Mouse (Mus musculus): ENCODE data around the gene Impg1.
"Not testable (repeated sequence)": the region's sequence is repeated elsewhere in the genome, so short reads cannot be mapped to it uniquely, and the experiment has no call there.

The Impg1 gene

DNA sequence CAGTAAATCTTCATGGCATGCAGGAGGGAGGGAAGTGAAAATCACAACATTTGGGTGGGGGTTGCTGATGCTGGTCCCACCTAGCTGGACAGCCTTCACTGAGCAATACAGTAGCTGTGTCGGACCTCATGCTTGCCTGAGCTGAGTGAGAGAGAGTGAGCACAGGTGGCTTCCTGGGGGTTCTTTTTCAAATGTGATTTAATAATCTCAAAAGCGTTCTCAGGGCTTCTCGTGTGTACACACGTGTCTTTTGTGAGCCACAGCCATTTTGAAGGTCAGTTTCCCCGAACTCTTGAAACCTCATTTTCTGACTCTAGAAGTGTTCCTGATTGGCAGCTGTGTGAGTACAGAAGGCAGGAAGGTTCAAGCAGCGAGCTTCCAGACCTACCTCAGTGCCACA is 122.8 kb downstream of the Impg1 start:
- no peak for DNase-seq

DNA sequence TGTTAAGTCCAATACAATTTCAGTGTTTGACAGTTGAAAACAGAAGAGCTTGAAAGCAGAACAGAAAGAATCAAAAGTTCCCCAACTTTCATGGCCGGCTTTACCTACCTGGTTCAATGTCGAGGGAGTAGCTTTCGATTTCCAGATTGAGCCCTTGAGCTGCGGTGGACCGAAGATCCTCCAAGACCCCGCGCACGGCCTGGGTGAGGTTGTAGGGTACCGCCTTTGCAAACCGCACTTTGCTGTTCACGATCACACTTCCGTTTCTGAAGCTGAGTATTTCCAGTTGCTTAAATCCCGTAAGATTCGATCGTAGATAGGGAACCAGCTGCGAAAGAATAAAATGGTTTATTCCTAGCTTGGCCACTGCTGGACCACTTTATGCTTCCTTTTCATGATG is 123.5 kb downstream of the Impg1 start:
- no peak for DNase-seq

DNA sequence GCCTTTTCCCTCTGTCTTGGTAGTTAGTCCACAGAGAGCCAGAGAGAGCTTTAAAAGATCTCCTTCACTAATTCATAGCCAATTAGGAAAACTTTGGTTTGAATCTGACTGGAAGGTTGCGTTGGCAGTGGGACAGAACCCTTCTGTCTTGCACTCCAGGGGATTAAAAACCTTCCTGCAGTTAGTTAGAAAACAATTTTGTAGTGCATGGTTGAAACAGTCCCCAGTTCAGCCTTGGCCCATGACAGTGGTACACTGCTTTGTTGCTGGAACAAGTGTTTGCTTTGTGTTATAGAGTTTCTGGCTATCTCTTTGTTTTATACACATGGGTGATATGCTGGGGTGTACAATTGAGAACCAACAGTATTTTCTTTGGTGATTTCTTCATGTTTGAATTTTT is 124.4 kb downstream of the Impg1 start:
- no peak for DNase-seq

DNA sequence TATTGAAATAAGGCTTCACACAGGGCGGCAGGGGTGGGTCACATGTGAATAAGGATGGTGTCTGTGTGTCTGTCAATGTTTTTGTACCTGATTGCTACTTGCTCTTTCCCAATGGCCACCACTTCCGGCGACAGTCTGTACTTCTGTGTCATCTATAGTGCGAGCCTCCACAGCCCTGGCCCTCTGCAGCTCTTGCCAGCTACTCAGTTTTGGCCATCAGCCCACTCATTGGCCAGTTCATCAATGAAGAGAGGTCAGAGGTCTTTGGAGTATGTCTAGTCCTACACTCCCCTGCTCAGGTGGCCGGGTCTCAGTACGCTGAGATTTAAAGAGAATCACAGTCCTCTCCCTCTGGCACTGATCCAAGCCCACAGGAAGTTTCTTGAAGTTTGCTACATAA is 127.3 kb downstream of the Impg1 start:
- DNase-seq, result no peak

DNA sequence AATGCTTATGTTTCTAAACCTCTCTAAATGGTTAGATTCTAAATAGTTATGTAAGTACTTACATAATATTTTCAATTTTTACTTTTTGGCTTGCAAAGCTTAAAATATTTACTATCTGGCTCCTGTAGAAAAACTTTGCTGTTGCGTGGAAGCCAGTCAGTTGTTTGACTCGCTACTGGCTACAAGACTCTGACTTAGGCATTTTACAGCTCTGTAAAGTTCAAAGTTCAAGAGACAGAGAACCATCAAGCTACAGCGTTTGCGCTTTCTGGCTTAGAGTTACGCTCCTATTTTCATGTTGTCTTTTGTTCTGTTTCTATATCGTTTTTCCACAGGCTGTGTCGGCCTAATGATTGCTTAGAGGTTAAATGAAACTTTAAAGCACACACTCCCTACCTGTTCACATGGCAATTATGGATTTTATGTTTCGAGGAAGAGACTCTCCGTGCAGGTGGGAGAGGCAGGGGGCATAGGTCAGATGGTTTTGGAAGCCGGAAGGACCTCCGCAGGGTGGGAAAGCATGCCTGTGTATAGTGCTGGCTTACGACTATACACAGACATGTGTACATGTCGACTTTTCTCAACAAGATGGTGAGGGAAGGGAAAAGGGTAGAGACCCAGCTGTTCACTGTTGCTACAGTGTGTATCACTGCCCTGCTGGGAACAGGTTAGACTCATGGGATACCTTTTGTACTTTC is 129.5 kb downstream of the Impg1 start:
- no peak for DNase-seq

DNA sequence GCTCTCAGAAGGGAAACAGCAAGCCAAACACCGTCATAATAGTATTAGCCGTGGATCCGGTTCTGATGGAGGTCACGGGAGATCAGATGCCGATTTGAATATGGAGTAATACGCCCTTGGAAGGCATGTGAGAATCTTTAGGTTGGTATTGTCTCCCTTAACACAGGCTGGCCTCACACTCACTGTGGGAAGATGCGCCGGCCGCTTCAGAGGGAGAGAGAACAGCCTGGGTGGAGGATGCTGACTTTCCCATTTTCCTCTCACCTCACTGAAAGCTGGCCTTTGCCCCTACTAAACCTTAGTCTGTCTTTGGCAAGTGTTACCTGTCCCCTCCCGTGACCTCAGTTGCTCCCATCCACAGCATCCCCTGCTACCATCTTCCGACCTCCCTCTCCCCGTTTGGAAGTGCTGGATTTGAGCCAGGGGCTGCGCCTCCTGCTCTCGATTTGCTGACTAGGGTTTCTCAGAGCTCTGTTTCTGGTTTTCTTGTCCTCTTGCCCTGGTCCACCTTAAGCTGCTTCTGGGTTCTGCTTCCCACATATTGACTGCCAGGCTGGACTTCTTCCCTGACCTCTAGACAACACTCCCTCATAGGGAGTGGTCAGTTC is 131.2 kb downstream of the Impg1 start:
- no peak for DNase-seq

DNA sequence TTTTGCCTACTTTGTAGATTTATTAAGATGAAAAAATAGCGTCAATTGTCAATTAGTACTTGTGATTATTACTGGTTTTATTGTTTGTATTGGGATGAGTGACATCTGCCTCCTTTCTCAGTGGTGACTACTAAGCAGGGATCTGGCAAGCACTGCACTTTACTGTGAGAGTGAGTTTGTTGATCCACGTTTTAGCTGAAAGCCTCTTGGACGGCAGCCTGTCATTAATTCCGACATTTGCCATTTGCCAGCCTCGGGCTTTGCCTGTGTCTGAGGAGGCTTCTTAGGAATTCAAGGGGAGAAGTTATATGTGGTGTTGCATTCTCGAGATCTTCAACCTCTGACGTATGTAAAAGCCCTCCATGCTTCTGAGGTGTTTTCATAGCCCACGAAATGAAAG is 131.8 kb downstream of the Impg1 start:
- DNase-seq, result no peak

DNA sequence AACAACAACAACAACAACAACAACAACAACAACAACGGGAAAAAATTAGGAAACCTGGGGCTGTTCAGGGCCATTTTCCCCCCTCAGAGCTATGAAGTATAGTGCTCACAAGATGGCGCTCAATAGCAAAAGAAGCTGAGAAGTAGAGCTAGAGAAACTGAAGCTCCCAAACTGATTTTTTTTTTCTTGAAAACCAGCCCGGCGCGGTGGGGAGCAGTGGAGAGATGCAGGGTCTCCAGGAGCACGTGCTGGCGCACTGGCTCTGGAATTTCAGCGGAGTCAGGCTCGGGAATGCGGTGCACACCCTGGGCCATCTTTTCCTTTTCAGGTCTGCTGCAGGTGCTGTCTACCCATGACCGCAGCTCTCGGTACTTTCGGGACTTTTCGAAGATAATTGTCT is 133.1 kb downstream of the Impg1 start:
- DNase-seq, result peak; percentile 83

DNA sequence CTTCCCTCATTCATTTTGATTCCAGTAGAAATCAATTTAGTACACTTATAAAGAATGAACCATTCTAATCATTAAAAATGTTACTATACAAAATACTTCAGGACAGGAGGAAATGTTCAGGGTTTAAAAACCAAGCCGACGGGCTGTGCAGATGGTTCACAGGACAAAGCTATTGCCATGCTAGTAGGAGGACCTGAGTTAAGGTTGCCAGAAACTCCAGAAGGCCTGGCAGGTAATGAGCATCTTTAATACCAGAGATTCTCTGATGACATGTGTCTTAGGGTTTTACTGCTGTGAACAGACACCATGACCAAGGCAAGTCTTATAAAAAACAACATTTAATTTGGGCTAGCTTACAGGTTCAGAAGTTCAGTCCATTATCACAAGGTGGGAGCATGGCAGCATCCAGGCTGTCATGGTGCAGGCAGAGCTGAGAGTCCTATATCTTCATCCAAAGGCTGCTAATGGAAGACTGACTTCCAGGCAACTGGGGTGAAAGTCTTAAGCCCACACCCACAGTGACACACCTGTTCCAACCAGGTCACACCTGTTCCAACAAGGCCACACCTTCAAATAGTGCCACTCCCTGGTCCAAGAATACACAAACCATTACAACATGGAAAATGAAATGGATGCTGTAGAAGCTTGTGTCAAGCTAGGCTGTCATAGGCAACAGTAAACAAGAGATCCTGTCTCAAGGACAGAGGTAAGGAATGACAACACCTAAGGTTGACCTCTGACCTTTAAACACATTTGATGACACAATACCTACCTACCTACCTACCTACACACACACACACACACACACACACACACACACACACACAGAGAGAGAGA is 144.0 kb downstream of the Impg1 start:
- not testable (repeated sequence) for DNase-seq

DNA sequence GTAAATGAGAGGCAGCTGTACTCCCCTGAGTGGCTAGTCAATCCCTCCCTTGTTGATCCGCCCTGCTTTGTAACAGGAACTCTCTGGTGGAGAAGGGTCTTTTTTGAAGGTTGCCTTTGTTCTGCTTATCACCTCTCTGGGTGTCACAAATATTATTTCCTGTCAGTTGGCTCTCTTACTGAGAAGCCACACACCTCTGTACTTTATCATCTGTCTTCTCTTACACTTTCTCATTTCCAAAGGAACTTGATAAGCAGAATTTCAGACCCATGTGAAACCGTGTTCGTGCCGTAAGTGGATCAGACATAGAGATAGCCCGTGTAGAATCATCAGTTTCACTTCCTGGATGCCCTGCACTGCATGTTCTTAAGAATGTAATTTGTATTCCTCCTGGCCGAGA is 147.3 kb downstream of the Impg1 start:
- DNase-seq, result no peak

DNA sequence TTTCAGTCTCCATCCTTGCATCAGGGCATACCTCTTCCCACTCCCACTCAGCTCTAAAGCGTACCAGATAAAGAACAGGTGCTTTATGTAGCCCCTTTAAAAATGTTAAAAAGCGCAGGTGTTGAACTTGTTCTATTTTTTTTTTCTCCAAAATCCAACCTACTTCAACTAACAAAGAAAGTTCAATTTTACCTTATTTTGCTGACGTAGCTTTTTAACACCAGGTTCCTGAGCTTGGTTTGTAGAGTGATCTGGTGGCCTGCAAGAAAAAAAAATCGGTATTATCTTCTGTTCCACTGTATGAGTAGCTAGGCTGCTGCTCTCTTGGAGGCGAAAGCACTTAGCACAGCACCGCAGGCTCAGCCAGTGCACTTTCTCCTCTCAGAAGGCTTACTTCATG is 149.4 kb downstream of the Impg1 start:
- no peak for DNase-seq

DNA sequence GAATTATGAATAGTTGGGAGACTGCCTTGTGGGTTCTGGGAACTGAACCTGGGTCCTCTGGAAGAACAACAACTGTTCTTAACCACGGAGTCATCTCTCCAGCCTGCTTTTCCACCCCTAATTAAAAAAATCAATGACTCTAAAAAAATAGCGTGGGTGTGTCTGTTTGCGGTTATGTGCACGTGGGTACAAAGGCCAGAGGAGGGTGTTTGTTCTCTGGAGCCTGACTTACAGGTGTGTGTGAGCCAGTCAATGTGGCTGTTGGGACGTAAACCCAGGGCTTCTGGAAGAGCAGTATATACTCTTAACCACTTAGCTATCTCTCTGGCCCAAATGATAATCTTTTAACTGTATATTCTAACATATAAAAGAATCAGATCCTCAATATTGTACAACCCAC is 151.7 kb downstream of the Impg1 start:
- DNase-seq, result no peak

DNA sequence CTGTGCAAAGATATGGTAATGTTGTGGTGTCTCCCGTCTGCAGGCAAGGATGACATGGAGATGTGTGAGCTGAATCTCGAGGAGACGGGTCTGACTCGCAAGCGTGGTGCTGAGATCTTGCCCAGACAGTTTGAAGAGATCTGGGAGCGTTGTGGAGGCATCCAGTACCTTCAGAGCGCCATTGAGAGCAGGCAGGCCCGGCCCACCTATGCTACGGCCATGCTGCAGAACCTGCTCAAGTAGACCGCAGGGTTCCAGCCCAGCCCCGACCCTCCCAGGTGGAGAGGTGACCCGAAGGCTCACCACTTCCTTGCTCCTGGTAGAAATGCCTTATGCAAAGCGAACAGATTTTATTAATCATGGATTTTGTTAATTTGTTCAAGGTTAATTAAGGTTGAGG is 157.7 kb downstream of the Impg1 start:
- no peak for DNase-seq

DNA sequence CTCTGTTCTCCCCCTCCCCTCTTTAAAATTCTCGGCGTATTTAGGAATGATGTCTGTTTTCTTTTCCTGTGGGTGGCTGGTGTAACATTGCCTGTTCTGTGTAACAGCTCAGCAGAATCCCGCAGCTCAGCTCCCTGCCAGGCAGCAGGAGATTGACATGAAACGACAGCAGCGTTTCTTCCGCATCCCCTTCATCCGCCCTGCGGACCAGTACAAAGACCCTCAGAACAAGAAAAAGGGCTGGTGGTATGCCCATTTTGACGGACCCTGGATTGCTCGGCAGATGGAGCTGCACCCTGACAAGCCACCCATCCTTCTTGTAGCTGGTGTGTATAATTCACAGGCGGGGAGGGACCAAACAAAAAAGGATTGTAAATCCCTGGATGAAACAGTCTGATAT is 158.4 kb downstream of the Impg1 start:
- DNase-seq, result peak; percentile 36

DNA sequence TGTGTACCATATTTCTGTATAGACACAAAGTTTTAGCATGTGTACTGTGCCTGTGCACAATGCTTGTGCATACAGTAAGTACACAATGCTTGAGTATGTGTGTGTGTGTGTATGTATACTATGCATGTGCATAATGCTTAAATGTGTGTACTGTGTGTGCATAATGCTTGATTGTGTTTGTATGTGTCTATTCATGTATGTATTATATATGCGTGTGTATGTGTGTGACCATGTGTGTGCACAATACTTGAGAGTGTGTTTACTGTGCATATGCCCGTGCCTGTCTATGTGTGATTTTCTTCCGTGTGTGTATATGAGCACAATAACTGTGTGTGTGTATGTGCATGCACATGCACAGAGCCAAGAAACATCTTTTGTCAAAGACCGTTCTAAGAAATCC is 158.9 kb downstream of the Impg1 start:
- DNase-seq, result no peak

DNA sequence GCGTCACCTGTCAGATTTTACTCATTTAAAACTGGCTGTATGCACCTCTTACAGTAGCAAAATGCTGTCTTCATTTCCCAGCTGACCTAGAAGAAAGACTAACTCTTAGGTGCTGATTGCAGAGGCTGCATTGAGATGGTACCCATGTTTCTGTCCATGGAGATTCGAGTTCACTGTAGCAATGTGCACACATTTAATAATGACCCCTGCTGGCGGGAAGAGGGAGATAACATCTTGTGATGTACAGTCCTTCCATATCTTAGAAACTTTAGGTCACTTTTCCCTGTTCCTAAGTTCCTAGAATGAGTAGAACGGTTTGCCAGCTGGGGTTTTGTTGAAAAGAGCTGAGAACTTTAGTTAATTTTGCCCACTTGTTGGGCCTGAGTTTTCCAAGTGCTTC is 161.8 kb downstream of the Impg1 start:
- DNase-seq, result peak; percentile 16

DNA sequence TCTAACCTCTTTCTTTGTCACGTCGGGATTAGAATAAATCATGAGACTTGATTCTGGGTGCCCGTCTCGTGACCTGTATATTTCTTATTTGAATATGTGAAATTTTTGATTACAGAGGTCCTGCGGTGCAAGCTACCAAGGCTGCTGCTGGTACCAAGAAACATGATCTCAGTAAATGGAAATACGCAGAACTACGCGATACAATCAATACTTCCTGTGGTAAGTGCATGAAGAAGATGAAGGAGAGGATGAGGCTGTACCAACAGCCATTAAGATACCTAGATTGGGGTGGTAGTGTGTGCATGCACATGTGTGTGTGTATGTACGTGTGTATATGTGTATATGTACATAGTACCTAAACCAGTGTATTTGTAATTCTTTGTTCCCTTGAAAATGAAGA is 166.2 kb downstream of the Impg1 start:
- DNase-seq, result no peak

DNA sequence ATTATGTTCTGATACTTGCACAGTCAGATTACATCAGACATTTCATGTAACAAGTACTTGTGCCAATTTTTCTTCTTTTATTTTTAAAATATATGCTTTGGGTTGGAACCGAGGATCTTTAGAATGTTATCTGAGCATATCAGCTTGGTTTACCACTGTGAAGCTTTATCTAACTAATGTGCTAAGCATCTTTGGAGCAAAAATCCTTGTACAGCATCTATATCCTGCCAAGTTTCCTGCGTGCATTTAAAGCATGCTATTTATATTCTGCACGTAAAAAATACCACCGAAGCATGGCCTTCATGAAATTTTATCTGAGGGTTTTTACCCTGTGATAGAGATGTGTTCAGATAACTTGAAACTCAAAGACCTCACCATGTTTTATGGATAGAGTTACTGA is 169.2 kb downstream of the Impg1 start:
- no peak for DNase-seq

DNA sequence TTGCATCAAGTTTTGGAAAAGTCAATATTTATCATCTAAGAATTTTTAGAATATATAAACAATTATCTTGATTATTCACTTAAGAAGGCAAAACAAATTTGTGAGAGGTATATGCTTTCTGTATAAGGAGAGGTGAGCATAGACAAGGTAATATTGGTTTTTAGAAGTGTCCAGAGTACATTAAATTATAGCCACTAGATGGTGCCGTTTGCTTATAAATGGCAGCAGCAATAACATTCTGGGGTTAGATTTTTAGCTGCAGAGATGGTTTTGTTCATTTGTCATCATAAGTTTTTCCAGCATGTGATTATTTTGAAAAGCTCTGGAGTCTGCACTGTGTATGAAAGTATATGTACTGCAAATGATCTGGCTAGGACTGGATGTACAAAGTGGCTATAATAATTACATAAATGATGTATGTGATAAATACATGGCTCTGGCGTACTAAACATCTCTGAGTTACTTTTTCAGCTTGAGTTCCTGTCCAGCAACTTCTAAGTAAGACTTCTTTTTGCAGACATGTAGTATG is 172.2 kb downstream of the Impg1 start:
- peak; percentile 60 for DNase-seq

DNA sequence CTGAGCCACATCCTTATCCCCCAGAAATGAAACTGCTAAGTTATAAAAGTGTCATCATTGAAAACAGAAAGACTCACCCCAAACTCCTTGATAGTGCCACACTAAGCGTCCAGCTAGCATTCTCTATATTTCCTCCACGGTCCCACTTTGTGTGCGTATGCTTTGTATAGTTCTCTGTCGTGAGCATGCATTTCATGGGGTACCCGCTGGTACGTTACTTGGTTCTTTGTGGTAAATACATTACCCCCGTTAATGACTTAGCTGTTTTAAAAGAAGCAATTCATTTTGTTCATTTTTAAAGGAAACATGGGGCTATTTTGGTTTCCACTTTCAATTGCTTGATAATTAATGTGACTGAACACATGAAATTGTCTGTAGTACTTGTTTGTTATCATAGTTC is 178.4 kb downstream of the Impg1 start:
- no peak for DNase-seq

DNA sequence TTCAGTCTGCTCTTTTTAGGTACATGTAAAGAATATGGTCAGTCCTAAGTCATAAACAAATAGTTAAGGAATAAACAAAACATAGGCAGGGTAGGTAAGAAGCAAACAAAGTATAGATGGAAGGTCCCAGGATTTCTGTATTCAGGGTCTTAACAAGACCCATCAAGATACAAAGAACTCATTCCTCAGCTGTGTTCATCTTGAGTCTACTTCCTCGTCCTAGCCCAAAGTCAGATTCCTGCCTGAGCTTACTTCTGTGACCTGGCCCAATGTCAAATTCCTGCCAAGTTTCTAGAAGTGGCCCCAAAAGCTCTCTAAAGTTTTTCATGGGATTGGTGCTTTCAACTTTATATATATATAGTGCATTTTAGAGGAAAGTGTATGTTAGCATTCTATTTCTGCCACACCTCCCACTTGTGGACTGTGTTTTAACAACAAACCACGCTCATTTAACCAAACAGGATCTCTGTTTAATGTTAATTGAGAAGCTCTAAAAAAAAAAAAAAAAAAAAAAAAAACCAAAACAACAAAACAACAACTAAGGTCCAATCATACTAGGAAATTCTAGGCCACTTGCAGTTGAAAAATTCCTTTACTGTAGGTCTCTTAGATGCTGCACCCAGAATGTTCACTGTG is 180.6 kb downstream of the Impg1 start:
- no peak for DNase-seq

DNA sequence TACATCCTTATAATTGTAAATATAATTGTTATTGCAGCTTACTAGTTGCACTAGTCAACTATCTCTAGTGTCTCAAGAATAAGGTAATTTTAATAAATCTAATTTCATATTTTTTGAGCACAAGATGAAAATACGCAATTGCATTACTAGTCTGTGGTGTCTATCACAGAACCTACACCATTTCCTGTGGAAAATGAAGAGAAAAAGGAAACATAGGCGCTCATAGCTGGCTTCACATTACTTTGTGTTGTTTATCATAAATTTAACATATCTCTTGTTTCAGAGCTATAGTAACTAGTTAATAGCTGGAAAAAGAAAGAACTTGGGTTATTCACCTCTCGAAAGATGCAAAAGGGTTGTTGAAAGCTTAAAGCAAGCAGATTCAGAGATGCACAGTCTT is 182.9 kb downstream of the Impg1 start:
- DNase-seq, result no peak

DNA sequence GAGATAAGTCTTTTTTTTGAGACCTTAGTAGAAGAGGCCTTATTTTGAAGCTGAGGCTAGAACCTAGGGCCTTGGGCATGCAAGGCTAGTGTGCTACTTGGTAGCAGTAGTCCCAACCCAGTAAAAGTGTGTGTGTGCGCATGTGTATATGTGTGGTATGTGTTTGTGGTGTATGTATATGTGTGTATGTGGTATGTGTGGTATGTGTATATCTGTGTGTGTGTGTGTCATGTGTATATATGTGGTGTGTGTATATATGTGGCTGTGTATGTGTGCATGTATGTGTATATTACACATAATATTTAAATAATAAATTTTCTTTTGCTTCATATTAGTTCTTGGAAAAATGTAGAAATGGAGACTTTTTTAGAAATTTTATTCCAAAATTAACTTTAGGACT is 184.6 kb downstream of the Impg1 start:
- no peak for DNase-seq

DNA sequence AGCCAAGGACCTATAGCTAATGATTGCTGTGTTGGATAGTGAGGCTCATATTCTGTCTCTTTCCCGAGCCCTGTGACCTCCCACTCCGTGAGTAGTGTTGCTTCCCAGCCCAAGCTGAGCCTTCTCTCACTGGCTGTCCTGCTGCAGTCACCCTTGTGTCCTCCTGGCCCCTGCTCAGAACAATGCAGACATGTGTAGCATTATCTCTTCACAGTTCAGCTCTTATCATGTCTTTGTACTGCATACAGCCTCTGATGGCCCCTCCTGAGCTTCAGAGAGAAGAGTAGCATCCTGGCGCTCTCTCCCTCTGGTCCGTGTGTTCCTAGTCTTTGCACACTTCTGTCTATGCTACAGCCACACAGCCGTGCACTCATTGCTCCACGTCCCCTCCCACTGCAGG is 187.5 kb downstream of the Impg1 start:
- no peak for DNase-seq

Data from retina, postnatal 1 day (tissue).